Mouse (Mus musculus) Patski (cell line): Measurements from ENCODE around the gene Dlx1. TPM values are rescaled to one million over a fixed set of nuclear protein-coding genes. Genes with fewer than 3 reads are reported as not detected.

ENCODE experiments used
- ATAC-seq: fragments of 100-300 bp; one replicate; pipeline ENCODE4 v1.8.0; 2021
- CTCF ChIA-PET: fragments of 350-600 bp; sonication (Branson Sonifier 250); formaldehyde crosslinking; loops from one replicate; lab custom pipeline; 2022; ENCODE audit warnings: inconsistent platforms; lab: Charles Lee
- POLR2A ChIA-PET: fragments of 350-600 bp; sonication (Branson Sonifier 250); formaldehyde crosslinking; loops from one replicate; lab custom pipeline; 2022; ENCODE audit warnings: antibody characterized with exemption, inconsistent platforms; lab: Charles Lee
- DNase-seq: peaks from one replicate; pipeline ENCODE4 v3.0.0-alpha.2; 2011; ENCODE audit warnings: low read depth, low spot score
- H3K27me3 ChIP-seq: fragments of 371-371 bp; one replicate; pipeline ENCODE4 v1.5.1; 2021
- CTCF ChIP-seq: fragments of 100-300 bp; IDR thresholded peaks from one replicate; pipeline ENCODE4 v1.5.1; 2021
- in situ Hi-C: fragments of 300-500 bp; cut with MboI; formaldehyde crosslinking; loops from 3 replicates; pipeline ENCODE4 v1.11.1; 2018; ENCODE audit warnings: low pct_unique_long_range_greater_than_20kb, mixed read lengths
- polyA plus RNA-seq: library from polyadenylated mRNA; unstranded; gene quantifications from one replicate; pipeline ENCODE4 v1.2.3, GENCODE M21; 2021

Dlx1 gene
- polyA plus RNA-seq: 1.8 TPM

DNA sequence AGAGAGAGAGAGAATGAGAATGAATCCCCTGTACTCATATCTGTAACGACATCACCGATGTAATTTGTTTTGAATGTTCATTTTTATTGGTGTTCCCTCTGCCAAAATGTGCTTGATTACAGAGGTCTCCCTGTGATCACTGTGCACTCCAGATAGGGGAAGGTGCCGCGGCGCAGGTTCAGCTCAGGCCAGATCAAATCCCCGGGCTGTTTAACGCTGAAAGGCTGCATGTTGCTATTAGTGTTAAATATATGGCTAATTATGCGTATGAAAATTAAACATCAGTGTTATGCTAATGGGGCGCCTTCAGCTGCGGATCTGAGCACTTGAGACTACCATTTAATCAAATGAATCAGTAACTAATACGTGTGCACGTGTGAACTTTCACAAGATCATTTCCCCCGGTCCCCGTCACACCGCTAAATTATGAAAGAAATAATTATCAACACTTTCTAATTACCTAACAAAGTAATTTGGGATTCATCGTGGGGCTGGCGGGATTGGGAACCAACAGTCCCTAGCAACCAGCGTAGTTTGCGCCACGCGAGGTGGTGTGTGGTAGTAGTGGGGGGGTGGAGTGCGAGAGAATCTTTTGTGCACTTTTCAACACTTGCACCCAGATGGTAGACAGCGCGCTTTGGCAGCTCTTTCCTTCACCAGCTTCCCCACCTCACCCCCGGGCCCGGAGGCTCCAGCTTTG lies at the start of gene Dlx1:
Dlx1 (plus strand) TSS at position 100 of the 700 bp plus-strand sequence.
- no peak for TF ChIP-seq CTCF
- no peaks in the 10 kb centered on the region for H3K27me3 ChIP-seq
- no peak for ATAC-seq
- ChIA-PET CTCF (no interaction called here), POLR2A (no interaction called here)
- no peak for DNase-seq
- in situ Hi-C loops: no loop called here

DNA sequence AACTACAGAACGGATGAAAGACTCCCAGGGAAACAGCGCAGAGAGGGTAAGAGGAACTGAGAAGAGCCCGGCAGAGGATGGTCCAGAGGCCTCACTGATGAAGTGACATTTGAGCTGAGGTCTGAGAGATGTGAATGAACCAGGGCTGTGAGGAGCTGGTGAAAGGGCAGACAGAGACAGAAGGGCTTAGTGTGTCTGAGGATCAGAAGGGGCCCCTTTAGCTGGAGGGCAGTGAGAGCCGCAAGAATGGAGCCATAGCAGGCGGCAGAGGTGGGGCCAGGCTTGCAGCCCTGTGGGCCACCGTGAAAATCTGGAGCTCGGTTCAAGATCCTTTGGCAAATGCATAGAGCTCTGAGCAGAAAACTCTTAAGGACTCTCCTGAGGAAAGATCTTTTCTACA lies 48.0 kb upstream of the Dlx1 start:
- TF ChIP-seq CTCF: no peak
- no peaks in the 10 kb centered on the region for H3K27me3 ChIP-seq
- POLR2A ChIA-PET: no interaction called here
- no peak for ATAC-seq
- no peak for DNase-seq
- CTCF ChIA-PET: interaction anchor here (1.4 kb wide), 1 partner anchor 27 kb away, joined by 3 read pairs; the partner anchor contains the start of gene Metap1d
- in situ Hi-C loops: no loop called here

DNA sequence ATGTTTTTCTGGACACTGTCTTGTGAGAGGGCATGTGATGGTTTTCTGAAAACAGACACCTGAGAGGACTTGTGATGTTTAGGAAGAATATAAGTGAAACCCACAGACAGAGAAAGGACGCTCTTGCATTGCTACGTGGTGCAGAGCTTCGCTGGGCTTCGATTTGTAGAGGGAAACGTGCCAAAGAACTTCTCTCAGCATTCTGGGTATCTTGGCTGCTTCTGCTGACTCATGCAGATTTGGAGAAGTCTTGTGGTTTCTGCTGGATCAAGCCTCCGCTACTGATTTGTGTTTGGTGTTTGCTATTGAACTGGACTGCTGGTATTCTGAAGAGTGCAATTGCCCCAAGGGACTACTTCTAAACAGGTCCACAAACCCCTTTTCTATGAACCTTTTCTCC lies 46.1 kb upstream of the Dlx1 start:
- CTCF ChIA-PET: no interaction called here

DNA sequence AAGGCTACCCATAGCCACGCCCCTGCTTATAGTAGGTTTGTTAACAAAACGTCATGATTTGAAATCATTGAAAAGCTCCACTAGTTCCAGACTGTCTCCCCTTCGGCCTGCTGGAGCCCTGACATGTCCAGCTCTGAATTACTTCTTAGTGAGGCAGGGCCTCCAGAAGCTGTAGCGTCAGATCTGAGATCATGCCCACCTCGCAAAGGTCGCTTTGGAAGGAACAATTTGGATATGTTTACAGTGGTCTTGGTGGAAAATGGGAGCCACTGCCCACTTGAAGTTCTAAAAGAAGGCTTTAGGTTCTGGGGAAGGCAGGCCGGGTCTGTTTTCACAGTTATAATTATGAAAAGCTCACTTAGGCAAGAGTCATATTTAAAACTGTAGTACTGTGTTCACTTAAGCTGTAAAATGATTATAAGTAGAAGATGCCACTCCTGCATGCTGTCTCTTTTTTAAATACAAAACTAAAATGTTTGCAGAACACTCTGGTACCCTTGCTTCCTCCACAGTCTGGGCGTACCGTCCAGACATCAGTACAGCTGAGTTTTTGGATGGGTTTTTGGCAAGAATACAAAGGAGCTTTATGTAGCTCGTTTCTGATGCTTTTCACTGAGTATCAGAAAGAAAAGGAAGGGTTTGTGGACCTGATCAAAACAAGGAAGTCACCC lies 44.7 kb upstream of the Dlx1 start:
- in situ Hi-C loops: no loop called here
- H3K27me3 ChIP-seq: no peaks in the 10 kb centered on the region
- no peak for TF ChIP-seq CTCF
- CTCF ChIA-PET: interaction anchor here (1.2 to 1.3 kb wide), 3 partner anchors 10 to 35 kb away, joined by 3 to 4 read pairs (median 3); no protein-coding TSS in a partner anchor
- POLR2A ChIA-PET: interaction anchor here (0.5 kb wide), 1 partner anchor 59 kb away, joined by 3 read pairs; no protein-coding TSS in a partner anchor
- no peak for ATAC-seq
- no peak for DNase-seq

More for the DNA sequence above, 46.1 kb upstream of the Dlx1 start:
- in situ Hi-C loops: no loop called here
- no peak for TF ChIP-seq CTCF
- DNase-seq (no peak), ATAC-seq (no peak)
- H3K27me3 ChIP-seq: no peaks in the 10 kb centered on the region
- POLR2A ChIA-PET: no interaction called here

DNA sequence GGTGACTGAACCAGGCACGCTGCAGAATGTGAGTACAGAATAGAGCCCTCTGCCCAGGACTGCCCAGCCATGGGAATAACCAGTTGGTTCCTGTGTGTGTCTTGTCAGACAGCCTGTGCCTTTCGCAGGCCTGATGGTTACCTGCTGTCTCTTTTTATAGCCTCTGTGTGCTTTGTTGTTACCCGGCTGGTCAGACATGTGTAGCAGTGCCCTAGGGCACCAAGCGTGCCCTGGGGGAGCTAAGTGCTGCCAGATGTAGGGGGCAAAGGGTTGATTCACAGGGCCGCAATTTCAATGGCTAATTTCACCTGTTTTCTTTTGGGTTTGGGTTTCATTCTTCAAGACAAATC lies 44.2 kb upstream of the Dlx1 start:
- ChIA-PET CTCF (interaction anchor here (1.2 to 1.3 kb wide), 3 partner anchors 9 to 34 kb away, joined by 3 to 4 read pairs (median 3); no protein-coding TSS in a partner anchor), POLR2A (no interaction called here)
- DNase-seq (no peak), ATAC-seq (no peak)
- no peak for TF ChIP-seq CTCF
- H3K27me3 ChIP-seq: no peaks in the 10 kb centered on the region
- in situ Hi-C loops: no loop called here

DNA sequence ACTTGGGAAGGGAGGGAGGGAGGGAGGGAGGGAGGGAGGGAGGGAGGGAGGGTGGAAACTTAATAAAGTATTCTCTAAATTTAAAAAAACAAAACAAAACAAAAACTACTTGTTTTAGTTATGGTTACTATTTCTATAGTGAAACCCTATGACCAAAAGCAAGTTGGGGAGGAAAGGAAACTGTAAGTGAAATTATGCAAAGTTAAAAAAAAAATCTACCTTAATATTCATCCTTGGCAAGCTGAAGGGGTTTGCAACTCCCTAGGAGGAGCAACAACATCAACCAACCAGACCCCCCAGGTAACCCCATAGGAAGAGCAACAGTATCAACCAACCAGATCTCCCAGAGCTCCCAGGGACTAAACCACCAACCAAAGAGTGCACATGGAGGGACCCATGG lies 36.6 kb upstream of the Dlx1 start:
- ChIA-PET CTCF (no interaction called here), POLR2A (no interaction called here)
- ATAC-seq: no peak
- no peaks in the 10 kb centered on the region for H3K27me3 ChIP-seq
- DNase-seq: no peak
- in situ Hi-C loops: no loop called here
- TF ChIP-seq CTCF: no peak

DNA sequence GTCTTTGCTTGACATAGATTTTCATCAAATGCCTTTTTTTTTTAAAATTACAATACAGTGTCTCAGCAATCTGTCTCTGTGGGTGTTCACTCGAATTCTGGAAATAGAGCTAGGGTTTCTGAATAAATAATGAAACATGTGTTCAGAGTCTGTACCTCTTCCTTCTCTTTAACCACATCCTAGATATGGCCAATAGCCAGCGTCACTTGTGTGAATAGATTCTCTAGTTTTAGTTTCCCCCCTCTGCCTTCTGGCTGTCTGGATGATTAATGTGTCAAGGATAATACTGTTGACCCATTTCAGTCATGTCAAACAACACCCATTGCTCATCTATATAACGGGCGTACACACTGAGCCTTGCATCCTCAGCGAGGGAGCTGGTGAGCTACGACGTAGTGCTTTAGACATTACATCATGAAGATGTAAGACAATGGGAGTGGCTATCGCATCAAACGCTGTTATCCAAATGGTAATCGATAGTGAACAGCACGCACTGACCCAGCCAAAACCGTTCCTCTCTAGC lies 34.7 kb upstream of the Dlx1 start:
- TF ChIP-seq CTCF: no peak
- in situ Hi-C loops: no loop called here
- ChIA-PET POLR2A (no interaction called here), CTCF (interaction anchor here (1.7 kb wide), 1 partner anchor 10 kb away, joined by 4 read pairs; no protein-coding TSS in a partner anchor)
- DNase-seq (no peak), ATAC-seq (no peak)
- H3K27me3 ChIP-seq: no peaks in the 10 kb centered on the region

DNA sequence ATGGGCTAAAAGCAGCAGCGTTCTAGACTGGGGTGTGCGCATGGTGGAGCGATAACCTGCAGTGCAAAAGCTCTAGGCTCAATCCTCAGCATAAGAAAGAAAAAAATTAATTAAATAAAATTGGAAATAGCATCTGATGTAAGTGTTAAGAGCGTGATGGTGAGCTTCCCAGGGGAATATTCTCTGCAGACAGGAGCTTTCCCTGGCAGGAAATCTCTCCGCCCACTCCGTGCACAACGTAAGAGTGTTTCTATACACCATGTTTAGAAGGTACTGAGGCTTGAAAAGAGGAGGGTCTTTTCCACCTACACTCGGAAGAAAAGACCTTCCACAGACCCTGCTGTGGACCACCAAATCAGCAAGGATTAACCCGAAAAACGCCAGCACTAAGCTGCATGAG lies 33.4 kb upstream of the Dlx1 start:
- ChIA-PET CTCF (no interaction called here), POLR2A (no interaction called here)
- no peak for DNase-seq
- no peak for ATAC-seq
- in situ Hi-C loops: no loop called here
- H3K27me3 ChIP-seq: no peaks in the 10 kb centered on the region
- no peak for TF ChIP-seq CTCF

DNA sequence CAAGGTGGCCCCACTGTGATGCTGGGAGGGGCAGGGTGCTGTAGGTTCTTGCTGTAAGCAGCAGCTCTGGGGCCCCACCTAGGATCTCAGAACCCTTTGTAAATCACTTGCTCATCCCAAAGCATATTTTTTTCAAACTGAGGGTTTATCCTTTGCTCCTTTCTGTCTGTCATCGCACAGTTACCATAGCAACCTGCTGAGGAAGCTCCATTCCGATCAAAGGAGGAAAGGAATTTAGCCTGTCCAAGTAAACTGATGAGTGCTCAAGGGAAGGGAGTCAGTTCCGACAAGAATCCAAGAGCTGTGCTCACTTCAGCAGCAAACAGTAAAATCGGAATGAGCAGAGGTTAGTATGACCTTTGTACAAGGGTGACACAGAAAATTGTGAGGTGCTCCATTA lies 32.9 kb upstream of the Dlx1 start:
- CTCF ChIA-PET: no interaction called here
- H3K27me3 ChIP-seq: no peaks in the 10 kb centered on the region
- DNase-seq: no peak
- in situ Hi-C loops: no loop called here
- POLR2A ChIA-PET: no interaction called here
- no peak for TF ChIP-seq CTCF
- no peak for ATAC-seq

DNA sequence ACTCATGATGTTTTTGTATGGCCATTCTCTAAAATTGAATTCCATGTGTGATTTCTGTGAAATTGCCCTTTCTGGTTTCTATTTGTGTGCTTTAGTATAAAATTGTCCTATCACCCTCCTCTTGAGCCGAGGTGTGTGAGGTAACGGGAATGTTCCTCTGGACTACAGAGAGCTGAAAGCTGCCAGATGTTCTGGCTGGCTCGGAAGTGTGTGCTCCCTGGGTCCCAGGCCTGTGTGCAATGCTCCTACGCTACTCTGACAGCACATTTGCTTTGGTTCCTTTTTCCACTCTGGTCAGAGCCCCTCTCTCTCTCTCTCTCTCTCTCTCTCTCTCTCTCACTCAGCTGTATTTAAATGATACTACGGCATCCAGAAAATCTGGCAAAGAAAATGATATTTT lies 30.7 kb upstream of the Dlx1 start:
- CTCF ChIA-PET: no interaction called here
- ATAC-seq (no peak), DNase-seq (no peak)
- POLR2A ChIA-PET: no interaction called here
- in situ Hi-C loops: no loop called here
- no peak for TF ChIP-seq CTCF
- no peaks in the 10 kb centered on the region for H3K27me3 ChIP-seq
